Mouse (Mus musculus): ENCODE results near the gene Ppp2r1b.
"Not testable (repeated sequence)": the region's sequence is repeated elsewhere in the genome, so short reads cannot be mapped to it uniquely, and the experiment has no call there.

The Ppp2r1b gene

GRCm38 (mm10) chr9:50845081-50845480 lies at the start of gene Ppp2r1b:
Gene Ppp2r1b, plus strand, starts transcription at chr9:50845301.
- CTCF ChIA-PET = interaction anchor here (0.6 kb wide), 1 partner anchor 73 kb away, joined by 3 read pairs; no protein-coding TSS in a partner anchor

- CTCF ChIA-PET = no interaction called here
Measured at GRCm38 (mm10) chr9:50796776-50797175, 48.3 kb upstream of the Ppp2r1b start.

GRCm38 (mm10) chr9:50797641-50798040 lies 47.5 kb upstream of the Ppp2r1b start:
- CTCF ChIA-PET = no interaction called here

GRCm38 (mm10) chr9:50798368-50798767 lies 46.7 kb upstream of the Ppp2r1b start:
- CTCF ChIA-PET = no interaction called here

- CTCF ChIA-PET = interaction anchor here (0.6 to 0.7 kb wide), 3 partner anchors 11 to 979 kb away, joined by 3 to 10 read pairs (median 10); no protein-coding TSS in a partner anchor
Measured at GRCm38 (mm10) chr9:50800985-50801384, 44.1 kb upstream of the Ppp2r1b start.

- CTCF ChIA-PET = interaction anchor here (0.5 kb wide), 1 partner anchor 10 kb away, joined by 3 read pairs; no protein-coding TSS in a partner anchor
Measured at GRCm38 (mm10) chr9:50803055-50803671, 41.9 kb upstream of the Ppp2r1b start.

- CTCF ChIA-PET = no interaction called here
Measured at GRCm38 (mm10) chr9:50808471-50808870, 36.6 kb upstream of the Ppp2r1b start.

GRCm38 (mm10) chr9:50809146-50809545 lies 36.0 kb upstream of the Ppp2r1b start:
- CTCF ChIA-PET = no interaction called here

- CTCF ChIA-PET = no interaction called here
Measured at GRCm38 (mm10) chr9:50811187-50811586, 33.9 kb upstream of the Ppp2r1b start.

- CTCF ChIA-PET = interaction anchor here (0.8 kb wide), 1 partner anchor 1097 kb away, joined by 3 read pairs; no protein-coding TSS in a partner anchor
Measured at GRCm38 (mm10) chr9:50811746-50812145, 33.4 kb upstream of the Ppp2r1b start.

GRCm38 (mm10) chr9:50813796-50814195 lies 31.3 kb upstream of the Ppp2r1b start:
- CTCF ChIA-PET = no interaction called here

- CTCF ChIA-PET = no interaction called here
Measured at GRCm38 (mm10) chr9:50815666-50816065, 29.4 kb upstream of the Ppp2r1b start.

- CTCF ChIA-PET = interaction anchor here (0.8 kb wide), 1 partner anchor 34 kb away, joined by 4 read pairs; no protein-coding TSS in a partner anchor
Measured at GRCm38 (mm10) chr9:50816512-50816911, 28.6 kb upstream of the Ppp2r1b start.

- CTCF ChIA-PET = interaction anchor here (0.5 kb wide), 1 partner anchor 463 kb away, joined by 6 read pairs; no protein-coding TSS in a partner anchor
Measured at GRCm38 (mm10) chr9:50818050-50818449, 27.1 kb upstream of the Ppp2r1b start.

- CTCF ChIA-PET = no interaction called here
Measured at GRCm38 (mm10) chr9:50819716-50820115, 25.4 kb upstream of the Ppp2r1b start.

GRCm38 (mm10) chr9:50821651-50822050 lies 23.4 kb upstream of the Ppp2r1b start:
- CTCF ChIA-PET = no interaction called here

GRCm38 (mm10) chr9:50822216-50822615 lies 22.9 kb upstream of the Ppp2r1b start:
- CTCF ChIA-PET = no interaction called here

GRCm38 (mm10) chr9:50823779-50824453 lies 21.2 kb upstream of the Ppp2r1b start:
- CTCF ChIA-PET = interaction anchor here (0.6 kb wide), 1 partner anchor 8 kb away, joined by 11 read pairs; no protein-coding TSS in a partner anchor

GRCm38 (mm10) chr9:50831514-50831913 lies 13.6 kb upstream of the Ppp2r1b start:
- CTCF ChIA-PET = interaction anchor here (0.7 kb wide), 1 partner anchor 8 kb away, joined by 11 read pairs; no protein-coding TSS in a partner anchor

GRCm38 (mm10) chr9:50832162-50832561 lies 12.9 kb upstream of the Ppp2r1b start:
- CTCF ChIA-PET = no interaction called here

- CTCF ChIA-PET = not testable (repeated sequence)
Measured at GRCm38 (mm10) chr9:50832582-50832981, 12.5 kb upstream of the Ppp2r1b start.

GRCm38 (mm10) chr9:50833786-50834185 lies 11.3 kb upstream of the Ppp2r1b start:
- CTCF ChIA-PET = no interaction called here

Data from spleen, embryonic (tissue).